Mouse (Mus musculus) macrophage (primary cell): ENCODE measurements around the gene Birc2. TPM values are rescaled to one million over a fixed set of nuclear protein-coding genes. Genes with fewer than 3 reads are reported as not detected.

Experiments
- H3K27ac ChIP-seq: fragments of 350-480 bp; formaldehyde crosslinking; 2 replicates; pipeline ENCODE4 v1.9.0; 2021
- H3K36me3 ChIP-seq: fragments of 350-480 bp; formaldehyde crosslinking; 2 replicates; pipeline ENCODE4 v1.9.0; 2021; ENCODE audit errors: inconsistent target
- H3K4me3 ChIP-seq: fragments of 350-480 bp; formaldehyde crosslinking; 2 replicates; pipeline ENCODE4 v1.9.0; 2021; ENCODE audit errors: inconsistent target
- H3K79me2 ChIP-seq: fragments of 350-480 bp; formaldehyde crosslinking; 2 replicates; pipeline ENCODE4 v1.9.0; 2021; ENCODE audit errors: inconsistent target
- WGBS: methylation state at CpG from one replicate; pipeline ENCODE4 v1.1.7; 2026; ENCODE audit warnings: inconsistent platforms; ENCODE audit not compliant: missing documents; 5-methylcytosine and 5-hydroxymethylcytosine counted together
- polyA plus RNA-seq: library from polyadenylated mRNA; stranded (reverse); fragments of 250-400 nt; gene quantifications from 3 replicates; pipeline ENCODE4 v1.2.4, GENCODE M21; 2018; ENCODE audit warnings: inconsistent platforms

Birc2 gene
- polyA plus RNA-seq, 1 experiment from 2014 or later = 13.6 TPM

DNA sequence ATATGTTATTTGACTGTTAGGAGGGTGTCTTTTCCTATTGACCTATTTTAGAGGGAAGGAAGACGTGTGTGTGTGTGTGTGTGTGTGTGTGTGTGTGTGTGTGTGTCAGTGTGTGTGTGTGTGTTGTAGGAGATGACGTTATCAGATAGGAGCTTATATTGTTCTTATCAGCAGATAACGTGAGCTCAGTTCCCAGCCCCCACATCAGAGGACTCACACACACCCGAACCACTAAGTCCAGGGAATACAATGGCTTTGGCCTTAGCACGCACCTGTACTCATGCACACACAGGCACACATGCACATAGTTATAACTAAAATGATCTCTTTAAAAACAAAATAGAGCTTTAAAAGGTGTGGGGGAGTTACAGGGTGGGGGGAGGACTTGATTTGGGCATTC lies 67.4 kb downstream of the Birc2 start:
- 97% methylated on average over 5 of the region's 5 CpGs for WGBS
- Histone ChIP-seq H3K36me3 (peaks cover 13% of the 10 kb centered on the region; the same call in 1 of the 2 replicates), H3K4me3 (no peak overlapping the region), H3K79me2 (peaks cover 49% of the 10 kb centered on the region), H3K27ac (no peak overlapping the region)

DNA sequence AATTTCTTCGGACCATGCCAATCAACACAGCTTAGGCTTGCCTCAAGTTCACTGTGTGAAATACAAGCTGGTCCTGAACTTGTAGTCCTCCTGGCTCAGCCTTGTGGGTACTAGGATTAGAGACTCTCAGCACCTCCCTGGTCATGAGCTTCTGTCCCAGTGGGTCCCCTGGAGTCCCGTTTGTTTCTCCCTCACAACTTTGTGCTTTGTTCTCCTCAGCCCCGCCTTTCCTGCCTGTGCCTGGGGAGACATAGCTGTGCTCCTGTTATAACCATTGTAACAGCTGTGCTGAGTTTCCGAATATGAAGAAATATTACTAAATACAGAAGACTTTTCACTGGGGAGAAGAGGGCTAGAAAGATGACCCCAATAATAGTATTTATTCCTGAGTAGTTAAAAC lies 67.8 kb downstream of the Birc2 start:
- H3K36me3 ChIP-seq = peaks cover 13% of the 10 kb centered on the region; the same call in 1 of the 2 replicates
- H3K27ac ChIP-seq = no peak overlapping the region
- H3K4me3 ChIP-seq = no peak overlapping the region
- 88% methylated on average over 4 of the region's 4 CpGs for WGBS
- peaks cover 52% of the 10 kb centered on the region for H3K79me2 ChIP-seq

Other genes starting within 250 kb of the Birc2 start
- not detected in 3 replicates for gene Mmp20, start 208.8 kb downstream of the Birc2 start, polyA plus RNA-seq
- not detected in 3 replicates for gene Mmp7, start 145.0 kb downstream of the Birc2 start, polyA plus RNA-seq
- gene Tmem123, start 73.0 kb downstream of the Birc2 start, polyA plus RNA-seq = 69.1 to 94.1 TPM (median 88.5 TPM) in 3 replicates
- 21.4 to 66.0 TPM (median 37.6 TPM) in 3 replicates for gene Birc3, start 36.1 kb upstream of the Birc2 start, polyA plus RNA-seq
- 0.03 TPM in 1 of 3 replicates, not detected in the others for gene Yap1, start 167.5 kb upstream of the Birc2 start, polyA plus RNA-seq
- gene Cfap300, start 205.8 kb upstream of the Birc2 start, polyA plus RNA-seq = not detected in 3 replicates